Mouse (Mus musculus) MEL (cell line): ENCODE measurements at regions not wholly inside any gene's neighbourhood (a gene's known extent, or its start where the extent isn't known, plus 50 kb on each side); places are given as distances from the start of the nearest gene placed in this dataset.

ENCODE experiments used
- DNase-seq: peaks from one replicate; pipeline ENCODE4 v3.0.0; 2011; ENCODE audit warnings: low read depth, low spot score
- H3K27ac ChIP-seq: 2 replicates; pipeline ENCODE4 v1.5.1; 2012; ENCODE audit warnings: low read depth, mild to moderate bottlenecking, control low read depth, low read length, moderate library complexity; ENCODE audit not compliant: control insufficient read depth
- H3K27me3 ChIP-seq, 2 experiments: fragments of 150-350 bp in 1 of 2; sonication (generic) in 1 of 2; 2 replicates each; pipeline ENCODE4 v1.6.1; 2012; ENCODE audit warnings: low read length in 2 of 2, mild to moderate bottlenecking in 2 of 2, improper control_type of control experiment in 1 of 2, moderate library complexity in 1 of 2; ENCODE audit not compliant: insufficient read depth in 2 of 2, control insufficient read depth in 1 of 2
- H3K36me3 ChIP-seq, 2 experiments: 2 replicates each; pipeline ENCODE4 v1.6.1; 2012 to 2014; ENCODE audit warnings: low read length in 2 of 2, improper control_type of control experiment in 1 of 2, inconsistent platforms in 1 of 2, mild to moderate bottlenecking in 1 of 2; ENCODE audit not compliant: insufficient read depth in 2 of 2, control insufficient read depth in 1 of 2
- H3K4me1 ChIP-seq, 2 experiments: fragments of 150-350 bp in 1 of 2; sonication (generic) in 1 of 2; 2 replicates each; pipeline ENCODE4 v1.6.1; 2012; ENCODE audit warnings: low read length in 2 of 2, improper control_type of control experiment in 1 of 2, mild to moderate bottlenecking in 1 of 2; ENCODE audit not compliant: insufficient read depth in 2 of 2, control insufficient read depth in 1 of 2
- H3K4me3 ChIP-seq, 2 experiments: fragments of 150-350 bp in 1 of 2; sonication (generic) in 1 of 2; 2 replicates each; pipeline ENCODE4 v1.5.1; 2012; ENCODE audit warnings: low read depth in 2 of 2, low read length in 2 of 2, mild to moderate bottlenecking in 2 of 2, moderate library complexity in 2 of 2, control low read depth in 1 of 2, improper control_type of control experiment in 1 of 2; ENCODE audit not compliant: control insufficient read depth in 1 of 2, insufficient read depth in 1 of 2
- H3K79me2 ChIP-seq: 2 replicates; pipeline ENCODE4 v1.6.1; 2012; ENCODE audit warnings: mild to moderate bottlenecking, low read length, moderate library complexity; ENCODE audit not compliant: control insufficient read depth, poor library complexity, insufficient read depth
- H3K9ac ChIP-seq: 2 replicates; pipeline ENCODE4 v1.6.1; 2012; ENCODE audit warnings: low read depth, mild to moderate bottlenecking, control low read depth, low read length, moderate library complexity; ENCODE audit not compliant: control insufficient read depth, poor library complexity, severe bottlenecking
- H3K9me3 ChIP-seq: fragments of 150-350 bp; sonication (generic); replicated peaks from 2 replicates; pipeline ENCODE4 v1.6.1; 2012; ENCODE audit warnings: mild to moderate bottlenecking, low read length, improper control_type of control experiment, moderate library complexity; ENCODE audit not compliant: insufficient read depth
- CHD2 ChIP-seq: IDR thresholded peaks from 2 replicates; pipeline ENCODE4 v1.6.1; 2011; ENCODE audit warnings: low read length, improper control_type of control experiment
- CTCF ChIP-seq, 3 experiments: IDR thresholded peaks in 2 of 3; conservative IDR thresholded peaks in 1 of 3; 2 replicates each; pipeline ENCODE4 v1.5.1; 2011 to 2012; ENCODE audit warnings: low read length in 3 of 3, low read depth in 2 of 3, mild to moderate bottlenecking in 2 of 3, improper control_type of control experiment in 1 of 3, inconsistent platforms in 1 of 3, mixed read lengths in 1 of 3, moderate library complexity in 1 of 3; ENCODE audit not compliant: control insufficient read depth in 1 of 3, insufficient read depth in 1 of 3, poor library complexity in 1 of 3, severe bottlenecking in 1 of 3
- ELF1 ChIP-seq: IDR thresholded peaks from 2 replicates; pipeline ENCODE4 v1.6.1; 2014; ENCODE audit warnings: low read depth, mild to moderate bottlenecking, inconsistent platforms, low read length, improper control_type of control experiment, moderate library complexity
- GABPA ChIP-seq: IDR thresholded peaks from 2 replicates; pipeline ENCODE4 v1.6.1; 2012; ENCODE audit warnings: low read depth, mild to moderate bottlenecking, inconsistent platforms, low read length, improper control_type of control experiment, moderate library complexity
- GATA1 ChIP-seq: IDR thresholded peaks from 2 replicates; pipeline ENCODE4 v1.6.1; 2011; ENCODE audit warnings: low read depth, low read length, improper control_type of control experiment
- HCFC1 ChIP-seq: IDR thresholded peaks from 2 replicates; pipeline ENCODE4 v1.6.1; 2012; ENCODE audit warnings: low read depth, mild to moderate bottlenecking, inconsistent platforms, low read length, improper control_type of control experiment, moderate library complexity
- KAT2A ChIP-seq: conservative IDR thresholded peaks from 2 replicates; pipeline ENCODE4 v1.6.1; 2012; ENCODE audit warnings: low read depth, low read length, improper control_type of control experiment, inconsistent platforms
- MAZ ChIP-seq: IDR thresholded peaks from 2 replicates; pipeline ENCODE4 v1.6.1; 2012; ENCODE audit warnings: low read depth, mild to moderate bottlenecking, inconsistent platforms, low read length, improper control_type of control experiment
- MXI1 ChIP-seq: IDR thresholded peaks from 2 replicates; pipeline ENCODE4 v1.6.1; 2011; ENCODE audit warnings: mild to moderate bottlenecking, low read depth, low read length, improper control_type of control experiment
- MYB ChIP-seq: IDR thresholded peaks from 2 replicates; pipeline ENCODE4 v1.6.1; 2011; ENCODE audit warnings: mild to moderate bottlenecking, low read depth, low read length, improper control_type of control experiment
- NRF1 ChIP-seq: IDR thresholded peaks from 2 replicates; pipeline ENCODE4 v1.6.1; 2014; ENCODE audit warnings: low read depth, mild to moderate bottlenecking, inconsistent platforms, low read length, improper control_type of control experiment, moderate library complexity; ENCODE audit not compliant: poor library complexity, insufficient read depth, severe bottlenecking
- POLR2AphosphoS5 ChIP-seq: IDR thresholded peaks from 2 replicates; pipeline ENCODE4 v1.6.1; 2012; ENCODE audit warnings: low read depth, borderline replicate concordance, mild to moderate bottlenecking, inconsistent platforms, low read length, moderate library complexity, mixed read lengths
- RAD21 ChIP-seq: IDR thresholded peaks from 2 replicates; pipeline ENCODE4 v1.6.1; 2011; ENCODE audit warnings: mild to moderate bottlenecking, low read depth, low read length, improper control_type of control experiment
- RCOR1 ChIP-seq: IDR thresholded peaks from 2 replicates; pipeline ENCODE4 v1.6.1; 2012; ENCODE audit warnings: low read depth, mild to moderate bottlenecking, inconsistent platforms, low read length, improper control_type of control experiment
- TAL1 ChIP-seq: IDR thresholded peaks from 2 replicates; pipeline ENCODE4 v1.6.1; 2012; ENCODE audit warnings: mild to moderate bottlenecking, inconsistent platforms, low read length, moderate library complexity, mixed read lengths
- TBP ChIP-seq: IDR thresholded peaks from 2 replicates; pipeline ENCODE4 v1.8.0; 2011; ENCODE audit warnings: low read depth, low read length, improper control_type of control experiment
- TCF12 ChIP-seq: IDR thresholded peaks from 2 replicates; pipeline ENCODE4 v1.6.1; 2014; ENCODE audit warnings: low read depth, mild to moderate bottlenecking, inconsistent platforms, low read length, improper control_type of control experiment, moderate library complexity
- USF1 ChIP-seq: IDR thresholded peaks from 2 replicates; pipeline ENCODE4 v1.6.1; 2014; ENCODE audit warnings: low read depth, mild to moderate bottlenecking, inconsistent platforms, low read length, improper control_type of control experiment, moderate library complexity
- USF2 ChIP-seq, 2 experiments: IDR thresholded peaks; 2 replicates each; pipeline ENCODE4 v1.6.1; 2011 to 2012; ENCODE audit warnings: improper control_type of control experiment in 2 of 2, low read length in 2 of 2, borderline replicate concordance in 1 of 2, inconsistent platforms in 1 of 2, low read depth in 1 of 2, mild to moderate bottlenecking in 1 of 2; ENCODE audit not compliant: insufficient read depth in 1 of 2
- ZKSCAN1 ChIP-seq: IDR thresholded peaks from 2 replicates; pipeline ENCODE4 v1.6.1; 2012; ENCODE audit warnings: low read depth, mild to moderate bottlenecking, inconsistent platforms, low read length, improper control_type of control experiment, moderate library complexity
- ZMIZ1 ChIP-seq: IDR thresholded peaks from 2 replicates; pipeline ENCODE4 v1.6.1; 2012; ENCODE audit warnings: low read depth, mild to moderate bottlenecking, inconsistent platforms, low read length, improper control_type of control experiment, moderate library complexity
- ZNF384 ChIP-seq: IDR thresholded peaks from 2 replicates; pipeline ENCODE4 v1.6.1; 2012; ENCODE audit warnings: low read depth, mild to moderate bottlenecking, inconsistent platforms, low read length, improper control_type of control experiment

DNA sequence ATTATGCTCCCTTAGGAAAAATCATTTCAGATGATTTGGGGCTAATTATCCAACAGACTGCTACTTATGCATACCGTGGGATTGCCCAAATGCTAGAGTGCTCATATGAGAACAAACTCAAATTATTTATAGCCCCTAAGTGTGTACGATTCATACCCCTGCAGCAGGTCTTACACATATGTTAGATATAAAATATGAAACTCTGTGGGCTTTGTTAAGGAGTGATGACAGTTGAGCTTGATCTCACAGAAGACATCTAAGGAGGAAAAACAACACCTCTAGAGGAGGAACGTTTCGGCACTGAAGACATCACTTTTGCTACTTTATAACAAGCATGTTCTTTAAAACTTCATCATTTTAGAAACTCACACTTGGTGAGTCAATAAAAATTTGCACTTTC is 1379.3 kb downstream of the Defb40 start:
- H3K79me2 ChIP-seq: no peaks in the 10 kb centered on the region
- TF ChIP-seq MYB (no peak), ZNF384 (no peak), RAD21 (no peak), TBP (no peak), ELF1 (no peak), TAL1 (no peak), HCFC1 (no peak), RCOR1 (no peak), USF2 (IDR thresholded peaks at IDR 0.05; ENCODE audit: borderline replicate concordance in 1 of 2, insufficient read depth in 1 of 2, low read depth in 1 of 2, low read length in 2 of 2) (no peak), MXI1 (no peak), ZMIZ1 (no peak), CTCF (IDR thresholded peaks at IDR 0.05 in 2 of 3, conservative IDR thresholded peaks at IDR 0.05 in 1 of 3; ENCODE audit: control insufficient read depth in 1 of 3, insufficient read depth in 1 of 3, low read depth in 2 of 3, low read length in 3 of 3, poor library complexity in 1 of 3, severe bottlenecking in 1 of 3) (no peak), GATA1 (no peak), MAZ (no peak), ZKSCAN1 (no peak)
- TF ChIP-seq, all 39 proteins: peak for 0
- Histone ChIP-seq H3K9ac (no peak overlapping the region), H3K4me3 (no peak overlapping the region), H3K27me3 (no peaks in the 10 kb centered on the region), H3K4me1 (no peaks in the 10 kb centered on the region), H3K9me3 (no peaks in the 10 kb centered on the region), H3K27ac (no peak overlapping the region), H3K36me3 (no peaks in the 10 kb centered on the region)
- DNase-seq: no peak

DNA sequence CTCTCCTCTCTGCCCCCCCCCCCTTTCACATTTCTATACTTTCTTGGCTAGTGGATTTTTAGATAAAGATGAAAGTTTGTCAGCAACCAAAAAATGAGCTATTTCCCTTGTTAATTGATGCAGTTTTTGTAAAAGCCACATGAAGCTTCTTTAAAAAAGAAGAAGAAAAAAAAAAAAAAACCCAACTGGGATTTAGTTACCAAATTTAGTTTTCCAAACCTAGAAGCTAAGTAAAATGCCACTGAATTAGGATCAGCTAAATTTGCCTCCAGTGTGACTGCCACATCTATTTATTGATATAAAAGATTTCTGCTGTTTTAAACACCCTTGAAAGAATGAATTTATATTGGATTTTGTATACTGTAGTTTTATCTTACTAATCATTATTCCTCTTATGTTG is 1381.5 kb downstream of the Defb40 start:
- no peaks in the 10 kb centered on the region for H3K4me1 ChIP-seq
- TF ChIP-seq RCOR1: no peak
- no peak for TF ChIP-seq TAL1
- TF ChIP-seq RAD21: no peak
- TF ChIP-seq MXI1: no peak
- TF ChIP-seq ZKSCAN1: no peak
- no peak for TF ChIP-seq NRF1
- no peak for TF ChIP-seq USF1
- TF ChIP-seq CHD2: no peak
- TF ChIP-seq GABPA: no peak
- no peak for TF ChIP-seq TCF12
- TF ChIP-seq KAT2A: no peak
- TF ChIP-seq POLR2AphosphoS5: no peak
- TF ChIP-seq, all 39 proteins: peak for 0
- Histone ChIP-seq H3K79me2 (no peaks in the 10 kb centered on the region), H3K4me3 (no peak overlapping the region), H3K27me3 (no peaks in the 10 kb centered on the region), H3K36me3 (no peaks in the 10 kb centered on the region), H3K9ac (no peak overlapping the region), H3K9me3 (no peaks in the 10 kb centered on the region), H3K27ac (no peak overlapping the region)
- no peak for DNase-seq
